Mouse (Mus musculus): Measurements from ENCODE around the gene Igfbp3. TPM values are rescaled to one million over a fixed set of nuclear protein-coding genes. Genes with fewer than 3 reads are reported as not detected.

Gene Igfbp3
- polyA plus RNA-seq, 1 experiment from 2014 or later = 126 TPM

GRCm38 (mm10) chr11:7164416-7164815 lies 49.3 kb downstream of the Igfbp3 start:
- H3K9ac ChIP-seq (replicated peaks) = no peak overlapping the region
- no peaks in the 10 kb centered on the region for H3K27me3 ChIP-seq
- no peak overlapping the region for H3K4me3 ChIP-seq (replicated peaks)
- H3K9me3 ChIP-seq = no peaks in the 10 kb centered on the region
- peaks cover 8% of the 10 kb centered on the region; the same call in 1 of the 2 replicates for H3K4me1 ChIP-seq (replicated peaks)
- H3K36me3 ChIP-seq = no peaks in the 10 kb centered on the region
- 79% methylated on average over 4 of the region's 4 CpGs for WGBS
- H3K27ac ChIP-seq = no peak overlapping the region
- no peak for ATAC-seq (ENCODE audit: insufficient number of reproducible peaks, insufficient read depth, low FRiP score, low TSS enrichment, low read depth)
- H3K4me2 ChIP-seq = no peak overlapping the region

GRCm38 (mm10) chr11:7161502-7162174 lies 52.1 kb downstream of the Igfbp3 start:
- WGBS = 75% methylated on average over 8 of the region's 8 CpGs
- H3K4me2 ChIP-seq = no peak overlapping the region
- no peaks in the 10 kb centered on the region for H3K9me3 ChIP-seq
- no peak overlapping the region for H3K9ac ChIP-seq (replicated peaks)
- H3K27me3 ChIP-seq = no peaks in the 10 kb centered on the region
- peak; percentile 44; the same call in 1 of the 2 replicates for ATAC-seq (ENCODE audit: insufficient number of reproducible peaks, insufficient read depth, low FRiP score, low TSS enrichment, low read depth)
- peaks cover 8% of the 10 kb centered on the region; the same call in 1 of the 2 replicates for H3K4me1 ChIP-seq (replicated peaks)
- no peak overlapping the region for H3K4me3 ChIP-seq (replicated peaks)
- no peaks in the 10 kb centered on the region for H3K36me3 ChIP-seq
- no peak overlapping the region for H3K27ac ChIP-seq

GRCm38 (mm10) chr11:7160637-7161101 lies 53.1 kb downstream of the Igfbp3 start:
- Histone ChIP-seq H3K9ac (replicated peaks) (no peak overlapping the region), H3K27ac (no peak overlapping the region), H3K4me2 (no peak overlapping the region), H3K36me3 (no peaks in the 10 kb centered on the region), H3K27me3 (no peaks in the 10 kb centered on the region), H3K4me1 (replicated peaks) (peaks cover 8% of the 10 kb centered on the region; the same call in 1 of the 2 replicates), H3K9me3 (no peaks in the 10 kb centered on the region), H3K4me3 (replicated peaks) (no peak overlapping the region)
- ATAC-seq (ENCODE audit: insufficient number of reproducible peaks, insufficient read depth, low FRiP score, low TSS enrichment, low read depth) = no peak
- 73% methylated on average over 4 of the region's 4 CpGs for WGBS

GRCm38 (mm10) chr11:7160146-7160545 lies 53.6 kb downstream of the Igfbp3 start:
- Histone ChIP-seq H3K4me2 (no peak overlapping the region), H3K4me1 (replicated peaks) (peaks cover 8% of the 10 kb centered on the region; the same call in 1 of the 2 replicates), H3K9me3 (no peaks in the 10 kb centered on the region), H3K27ac (no peak overlapping the region), H3K4me3 (replicated peaks) (no peak overlapping the region), H3K36me3 (no peaks in the 10 kb centered on the region), H3K9ac (replicated peaks) (no peak overlapping the region), H3K27me3 (no peaks in the 10 kb centered on the region)
- 82% methylated on average over 6 of the region's 6 CpGs for whole genome bisulfite sequencing
- no peak for ATAC-seq (ENCODE audit: insufficient number of reproducible peaks, insufficient read depth, low FRiP score, low TSS enrichment, low read depth)

- H3K4me1 ChIP-seq (replicated peaks) = peaks cover 8% of the 10 kb centered on the region; the same call in 1 of the 2 replicates
- H3K9ac ChIP-seq (replicated peaks) = no peak overlapping the region
- no peaks in the 10 kb centered on the region for H3K36me3 ChIP-seq
- H3K4me3 ChIP-seq (replicated peaks) = no peak overlapping the region
- H3K9me3 ChIP-seq = no peaks in the 10 kb centered on the region
- H3K27me3 ChIP-seq = no peaks in the 10 kb centered on the region
- H3K4me2 ChIP-seq = no peak overlapping the region
- H3K27ac ChIP-seq = no peak overlapping the region
- WGBS = 91% methylated on average over 6 of the region's 6 CpGs
- no peak for ATAC-seq (ENCODE audit: insufficient number of reproducible peaks, insufficient read depth, low FRiP score, low TSS enrichment, low read depth)
Measured at GRCm38 (mm10) chr11:7158196-7158595, 55.5 kb downstream of the Igfbp3 start.

- Histone ChIP-seq H3K9me3 (no peaks in the 10 kb centered on the region), H3K4me2 (no peak overlapping the region), H3K36me3 (no peaks in the 10 kb centered on the region), H3K9ac (replicated peaks) (no peak overlapping the region), H3K27me3 (no peaks in the 10 kb centered on the region), H3K4me3 (replicated peaks) (no peak overlapping the region), H3K4me1 (replicated peaks) (peaks cover 8% of the 10 kb centered on the region; the same call in 1 of the 2 replicates), H3K27ac (no peak overlapping the region)
- WGBS = 69% methylated on average over 4 of the region's 4 CpGs
- ATAC-seq (ENCODE audit: insufficient number of reproducible peaks, insufficient read depth, low FRiP score, low TSS enrichment, low read depth) = no peak
Measured at GRCm38 (mm10) chr11:7156427-7156826, 57.3 kb downstream of the Igfbp3 start.

Other genes starting within 250 kb of the Igfbp3 start
- gene Adcy1, start 150.4 kb downstream of the Igfbp3 start, polyA plus RNA-seq (2016; fragmentation: Nextera tagmentation; extraction: Ambion mirVana) = 0.81 and 0.89 TPM in 2 replicates
- not detected in 2 replicates for gene Gm11985, start 25.4 kb downstream of the Igfbp3 start, polyA plus RNA-seq (2016; fragmentation: Nextera tagmentation; extraction: Ambion mirVana)
- gene Igfbp1, start 16.1 kb downstream of the Igfbp3 start, polyA plus RNA-seq (2016; fragmentation: Nextera tagmentation; extraction: Ambion mirVana) = 1.3 and 1.5 TPM in 2 replicates

Data from limb, embryonic 12.5 days (tissue).